Mouse (Mus musculus) neural tube, embryonic 11.5 days (tissue): ENCODE data around the gene Rgs14. TPM values are rescaled to one million over a fixed set of nuclear protein-coding genes. Genes with fewer than 3 reads are reported as not detected.

Experiments
- ATAC-seq: fragments of 200-750 bp; cut with Nextera tagmentation; 2 replicates; pipeline ENCODE4 v1.8.0; 2017; ENCODE audit warnings: moderate number of reproducible peaks, mild to moderate bottlenecking, moderate TSS enrichment, moderate library complexity; ENCODE audit not compliant: insufficient read depth, low FRiP score, low TSS enrichment
- DNase-seq: peaks from one replicate; pipeline ENCODE4 v3.0.0-alpha.2; 2015; ENCODE audit warnings: low spot score
- H3K27ac ChIP-seq: fragments of 300-500 bp; sonication (generic); 2 replicates; pipeline ENCODE4 v1.5.1; 2014; ENCODE audit warnings: low read depth, mild to moderate bottlenecking, low read length
- H3K27me3 ChIP-seq: fragments of 300-500 bp; sonication (generic); 2 replicates; pipeline ENCODE4 v1.6.1; 2014; ENCODE audit warnings: mild to moderate bottlenecking, low read length, mixed read lengths; ENCODE audit not compliant: control insufficient read depth, insufficient read depth
- H3K36me3 ChIP-seq: fragments of 300-500 bp; sonication (generic); 2 replicates; pipeline ENCODE4 v1.6.1; 2014; ENCODE audit warnings: mild to moderate bottlenecking, low read length, moderate library complexity, mixed read lengths; ENCODE audit not compliant: control insufficient read depth, insufficient read depth
- H3K4me1 ChIP-seq: fragments of 300-500 bp; sonication (generic); 2 replicates; pipeline ENCODE4 v1.6.1; 2014; ENCODE audit warnings: low read length, mixed read lengths; ENCODE audit not compliant: control insufficient read depth, insufficient read depth
- H3K4me2 ChIP-seq: fragments of 300-500 bp; sonication (generic); 2 replicates; pipeline ENCODE4 v1.6.1; 2014; ENCODE audit warnings: low read depth, mild to moderate bottlenecking, moderate library complexity
- H3K4me3 ChIP-seq: fragments of 300-500 bp; sonication (generic); 2 replicates; pipeline ENCODE4 v1.5.1; 2014; ENCODE audit warnings: low read depth, low read length
- H3K9ac ChIP-seq: fragments of 300-500 bp; sonication (generic); 2 replicates; pipeline ENCODE4 v1.6.1; 2014; ENCODE audit warnings: mild to moderate bottlenecking, low read length
- H3K9me3 ChIP-seq: fragments of 300-500 bp; sonication (generic); 2 replicates; pipeline ENCODE4 v1.6.1; 2016; ENCODE audit warnings: low read length; ENCODE audit not compliant: control insufficient read depth
- WGBS: fragments of 180-500 bp; shearing (Covaris S2); extraction: QIAGEN DNeasy Blood & Tissue Kit; methylation state at CpG from one replicate; pipeline ENCODE4 v1.1.7; 2014; 5-methylcytosine and 5-hydroxymethylcytosine counted together
- polyA plus RNA-seq: library from polyadenylated mRNA; unstranded; fragments of >200 nt; fragmentation: Nextera tagmentation; extraction: Ambion mirVana; gene quantifications from 2 replicates; pipeline ENCODE4 v1.2.1, GENCODE M21; 2014

Gene Rgs14
- 0.59 and 0.97 TPM in 2 replicates for polyA plus RNA-seq

GRCm38 (mm10) chr13:55369531-55370114 lies at the start of gene Rgs14:
Rgs14 (plus strand) TSS chr13:55369732.
- ATAC-seq (no peak), DNase-seq (no peak)
- Histone ChIP-seq H3K4me2 (no peak within 1 kb of the TSS), H3K4me1 (no peaks in the 10 kb centered on the region), H3K27ac (no peak within 1 kb of the TSS), H3K27me3 (no peaks in the 10 kb centered on the region), H3K36me3 (no peaks in the 10 kb centered on the region), H3K9ac (no peak within 1 kb of the TSS), H3K4me3 (no peak within 1 kb of the TSS), H3K9me3 (no peaks in the 10 kb centered on the region)
- 58% methylated on average over 13 of the region's 13 CpGs for WGBS

GRCm38 (mm10) chr13:55319931-55320533 lies 49.5 kb upstream of the Rgs14 start, which contains the start of gene Prelid1:
Prelid1 (plus strand) TSS chr13:55320500.
- DNase-seq, result no peak
- no peaks in the 10 kb centered on the region for H3K9me3 ChIP-seq
- H3K4me3 ChIP-seq, result peak within 1 kb of the TSS; percentile 97
- peaks cover 10% of the 10 kb centered on the region for H3K36me3 ChIP-seq
- no peak for ATAC-seq
- peak within 1 kb of the TSS; percentile 96 for H3K4me2 ChIP-seq
- peak within 1 kb of the TSS; percentile 67 for H3K27ac ChIP-seq
- H3K27me3 ChIP-seq, result no peaks in the 10 kb centered on the region
- peak within 1 kb of the TSS; percentile 89 for H3K9ac ChIP-seq
- H3K4me1 ChIP-seq, result peaks cover 19% of the 10 kb centered on the region
- 84% methylated on average over 4 of the region's 4 CpGs for WGBS

- Histone ChIP-seq H3K27ac (peak within 1 kb of the TSS; percentile 67), H3K9ac (peak within 1 kb of the TSS; percentile 89), H3K27me3 (no peaks in the 10 kb centered on the region), H3K4me1 (peaks cover 19% of the 10 kb centered on the region), H3K9me3 (no peaks in the 10 kb centered on the region), H3K36me3 (peaks cover 17% of the 10 kb centered on the region), H3K4me3 (peak within 1 kb of the TSS; percentile 97), H3K4me2 (peak within 1 kb of the TSS; percentile 96)
- under 1% methylated on average over 73 of the region's 73 CpGs for WGBS
- DNase-seq (peak; percentile 95), ATAC-seq (peak; percentile 85)
Measured at GRCm38 (mm10) chr13:55321434-55322129, 48.0 kb upstream of the Rgs14 start, which contains the start of gene Rab24. Rab24 (minus strand) TSS chr13:55321946.

- H3K9me3 ChIP-seq, result no peaks in the 10 kb centered on the region
- H3K4me1 ChIP-seq, result peaks cover 19% of the 10 kb centered on the region
- H3K36me3 ChIP-seq, result peaks cover 17% of the 10 kb centered on the region
- under 1% methylated on average over 31 of the region's 31 CpGs for WGBS
- peak overlapping the region; percentile 97 for H3K4me3 ChIP-seq
- DNase-seq (peak; percentile 38), ATAC-seq (peak; percentile 17; the same call in 1 of the 2 replicates)
- peak overlapping the region; percentile 96 for H3K4me2 ChIP-seq
- H3K27me3 ChIP-seq, result no peaks in the 10 kb centered on the region
- no peak overlapping the region; the same call in 1 of the 2 replicates for H3K27ac ChIP-seq
- H3K9ac ChIP-seq, result peak overlapping the region; percentile 89
Measured at GRCm38 (mm10) chr13:55322130-55322825, 47.3 kb upstream of the Rgs14 start.

GRCm38 (mm10) chr13:55325596-55325995 lies 43.9 kb upstream of the Rgs14 start:
- ATAC-seq, result no peak
- no peak overlapping the region for H3K4me3 ChIP-seq

GRCm38 (mm10) chr13:55327169-55327568 lies 42.4 kb upstream of the Rgs14 start:
- H3K27me3 ChIP-seq, result no peaks in the 10 kb centered on the region
- peaks cover 22% of the 10 kb centered on the region for H3K4me1 ChIP-seq
- DNase-seq (no peak), ATAC-seq (no peak)
- no peak overlapping the region for H3K9ac ChIP-seq
- H3K27ac ChIP-seq, result no peak overlapping the region
- H3K9me3 ChIP-seq, result no peaks in the 10 kb centered on the region
- H3K4me3 ChIP-seq, result no peak overlapping the region
- H3K36me3 ChIP-seq, result peaks cover 16% of the 10 kb centered on the region
- H3K4me2 ChIP-seq, result 0 out of 2 replicates have a peak overlapping the region, but pooled peaks have one; percentile 4
- WGBS, result 59% methylated on average over 4 of the region's 4 CpGs

More at GRCm38 (mm10) chr13:55325596-55325995, 43.9 kb upstream of the Rgs14 start:
- Histone ChIP-seq H3K4me1 (peaks cover 28% of the 10 kb centered on the region), H3K27ac (no peak overlapping the region), H3K9ac (no peak overlapping the region), H3K27me3 (no peaks in the 10 kb centered on the region), H3K9me3 (no peaks in the 10 kb centered on the region), H3K36me3 (peaks cover 16% of the 10 kb centered on the region), H3K4me2 (no peak overlapping the region)
- no peak for DNase-seq
- WGBS, result 80% methylated on average over 8 of the region's 11 CpGs

GRCm38 (mm10) chr13:55327633-55328032 lies 41.9 kb upstream of the Rgs14 start:
- DNase-seq (peak; percentile 76), ATAC-seq (no peak)
- 51% methylated on average over 8 of the region's 8 CpGs for WGBS
- H3K4me1 ChIP-seq, result peaks cover 21% of the 10 kb centered on the region
- peaks cover 16% of the 10 kb centered on the region for H3K36me3 ChIP-seq
- H3K4me3 ChIP-seq, result 0 out of 2 replicates have a peak overlapping the region, but pooled peaks have one; percentile 62
- H3K9me3 ChIP-seq, result no peaks in the 10 kb centered on the region
- H3K9ac ChIP-seq, result no peak overlapping the region; the same call in 1 of the 2 replicates
- H3K27ac ChIP-seq, result no peak overlapping the region
- H3K4me2 ChIP-seq, result no peak overlapping the region
- no peaks in the 10 kb centered on the region for H3K27me3 ChIP-seq

- H3K27me3 ChIP-seq, result no peaks in the 10 kb centered on the region
- no peak for ATAC-seq
- 88% methylated on average over 6 of the region's 6 CpGs for WGBS
- peak overlapping the region; percentile 81 for H3K4me2 ChIP-seq
- no peak overlapping the region for H3K27ac ChIP-seq
- H3K9ac ChIP-seq, result peak overlapping the region; percentile 63
- peaks cover 16% of the 10 kb centered on the region for H3K4me1 ChIP-seq
- H3K36me3 ChIP-seq, result peaks cover 16% of the 10 kb centered on the region
- H3K9me3 ChIP-seq, result no peaks in the 10 kb centered on the region
- no peak for DNase-seq
- H3K4me3 ChIP-seq, result peak overlapping the region; percentile 62
Measured at GRCm38 (mm10) chr13:55328171-55328570, 41.4 kb upstream of the Rgs14 start.
